Mouse (Mus musculus): ENCODE measurements around the gene Sfmbt1.
A peak's percentile ranks its signal among the peaks of the same experiment; 100 is the strongest.
"Not testable (repeated sequence)": the region's sequence is repeated elsewhere in the genome, so short reads cannot be mapped to it uniquely, and the experiment has no call there.

Sfmbt1 gene

GRCm38 (mm10) chr14:30718696-30719095 is 4.0 kb downstream of the Sfmbt1 start:
- DNase-seq: not testable (repeated sequence)

GRCm38 (mm10) chr14:30719514-30719913 is 4.9 kb downstream of the Sfmbt1 start:
- DNase-seq: no peak

GRCm38 (mm10) chr14:30721850-30722249 is 7.2 kb downstream of the Sfmbt1 start:
- DNase-seq: no peak

- no peak for DNase-seq
Measured at GRCm38 (mm10) chr14:30722406-30722805, 7.8 kb downstream of the Sfmbt1 start.

GRCm38 (mm10) chr14:30731896-30732295 is 17.2 kb downstream of the Sfmbt1 start:
- DNase-seq: no peak

GRCm38 (mm10) chr14:30734665-30735064 is 20.0 kb downstream of the Sfmbt1 start:
- no peak for DNase-seq

GRCm38 (mm10) chr14:30735810-30736209 is 21.2 kb downstream of the Sfmbt1 start:
- no peak for DNase-seq

GRCm38 (mm10) chr14:30736413-30736812 is 21.8 kb downstream of the Sfmbt1 start:
- no peak for DNase-seq

GRCm38 (mm10) chr14:30743891-30744290 is 29.2 kb downstream of the Sfmbt1 start:
- no peak for DNase-seq

GRCm38 (mm10) chr14:30746160-30746559 is 31.5 kb downstream of the Sfmbt1 start:
- DNase-seq: no peak

- no peak for DNase-seq
Measured at GRCm38 (mm10) chr14:30757239-30757638, 42.6 kb downstream of the Sfmbt1 start.

- no peak for DNase-seq
Measured at GRCm38 (mm10) chr14:30761211-30761610, 46.6 kb downstream of the Sfmbt1 start.

GRCm38 (mm10) chr14:30762131-30762903 is 47.7 kb downstream of the Sfmbt1 start:
- DNase-seq: no peak

GRCm38 (mm10) chr14:30762904-30763568 is 48.4 kb downstream of the Sfmbt1 start:
- DNase-seq: no peak

- no peak for DNase-seq
Measured at GRCm38 (mm10) chr14:30784614-30785013, 70.0 kb downstream of the Sfmbt1 start.

- no peak for DNase-seq
Measured at GRCm38 (mm10) chr14:30789471-30789870, 74.8 kb downstream of the Sfmbt1 start.

- no peak for DNase-seq
Measured at GRCm38 (mm10) chr14:30792871-30793270, 78.2 kb downstream of the Sfmbt1 start.

- DNase-seq: no peak
Measured at GRCm38 (mm10) chr14:30801756-30802155, 87.1 kb downstream of the Sfmbt1 start.

- DNase-seq: no peak
Measured at GRCm38 (mm10) chr14:30821136-30821535, 106.5 kb downstream of the Sfmbt1 start.

GRCm38 (mm10) chr14:30824456-30824995 is 109.9 kb downstream of the Sfmbt1 start:
- no peak for DNase-seq

GRCm38 (mm10) chr14:30825021-30825475 is 110.4 kb downstream of the Sfmbt1 start:
- no peak for DNase-seq

GRCm38 (mm10) chr14:30825476-30826131 is 111.0 kb downstream of the Sfmbt1 start, which contains the start of gene Tmem110:
TSS of gene Tmem110 (plus strand) at chr14:30825590.
- peak; percentile 93 to 94 for DNase-seq
